Mouse (Mus musculus): Measurements from ENCODE around the gene Batf.

DNA sequence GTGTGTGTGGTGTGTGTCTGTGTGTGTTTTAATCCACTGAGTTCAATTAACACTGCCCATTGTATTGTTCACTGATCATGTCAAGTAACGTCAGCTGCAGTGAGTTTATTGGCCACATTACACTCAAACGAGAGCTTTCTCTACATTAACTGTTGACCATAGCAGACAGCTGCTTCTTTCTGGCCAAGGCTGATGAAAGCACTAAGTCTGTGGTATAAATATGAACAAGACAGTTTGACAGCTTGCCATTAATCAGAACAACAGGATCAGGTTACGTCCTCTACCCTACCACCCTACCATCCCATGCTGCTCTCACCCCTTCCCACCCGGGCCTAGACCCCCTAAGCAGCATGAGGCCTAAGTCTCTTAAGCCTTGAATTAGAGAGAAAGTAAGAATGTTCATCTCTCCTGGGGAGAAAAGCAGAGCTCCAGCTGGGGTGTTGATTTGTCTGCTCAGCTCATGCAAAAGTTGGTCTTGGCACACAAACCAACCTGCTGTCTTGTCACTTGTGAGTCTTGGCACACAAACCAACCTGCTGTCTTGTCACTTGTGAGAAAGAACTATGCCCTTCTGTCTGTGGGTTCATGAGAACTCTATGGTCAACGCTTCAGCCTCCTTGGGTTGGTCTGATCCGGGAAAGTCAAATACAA is 13.8 kb downstream of the Batf start:
- TF ChIP-seq CTCF (IDR thresholded peaks at IDR 0.05; ENCODE audit: low read depth, low read length): no peak
- TF ChIP-seq POLR2A (IDR thresholded peaks at IDR 0.05; ENCODE audit: borderline replicate concordance, low read depth, low read length): no peak

Measured in bone marrow macrophage, adult 2 months (primary cell).